Mouse (Mus musculus): ENCODE measurements at regions not wholly inside any gene's neighbourhood (a gene's known extent, or its start where the extent isn't known, plus 50 kb on each side); places are given as distances from the start of the nearest gene placed in this dataset.

GRCm38 (mm10) chr6:31190070-31190469 lies 208.5 kb upstream of the Mkln1 start:
- Histone ChIP-seq H3K9me3 (replicated peaks) (no peaks in the 10 kb centered on the region), H3K27me3 (replicated peaks) (no peaks in the 10 kb centered on the region), H3K4me2 (no peak overlapping the region), H3K36me3 (no peaks in the 10 kb centered on the region), H3K9ac (replicated peaks) (no peak overlapping the region), H3K4me3 (replicated peaks) (no peak overlapping the region), H3K4me1 (no peaks in the 10 kb centered on the region), H3K27ac (replicated peaks) (no peak overlapping the region)
- no peak for ATAC-seq (ENCODE audit: low FRiP score)
- 83% methylated on average over 5 of the region's 5 CpGs for WGBS

GRCm38 (mm10) chr6:31190628-31191373 lies 207.7 kb upstream of the Mkln1 start:
- Histone ChIP-seq H3K36me3 (no peaks in the 10 kb centered on the region), H3K27me3 (replicated peaks) (no peaks in the 10 kb centered on the region), H3K9ac (replicated peaks) (no peak overlapping the region), H3K9me3 (replicated peaks) (no peaks in the 10 kb centered on the region), H3K4me2 (0 out of 2 replicates have a peak overlapping the region, but pooled peaks have one; percentile 5), H3K27ac (replicated peaks) (no peak overlapping the region), H3K4me1 (no peaks in the 10 kb centered on the region), H3K4me3 (replicated peaks) (no peak overlapping the region)
- WGBS = 52% methylated on average over 5 of the region's 5 CpGs
- ATAC-seq (ENCODE audit: low FRiP score) = no peak

- Histone ChIP-seq H3K4me2 (no peak overlapping the region), H3K4me1 (no peaks in the 10 kb centered on the region), H3K27ac (replicated peaks) (no peak overlapping the region), H3K9ac (replicated peaks) (no peak overlapping the region), H3K4me3 (replicated peaks) (no peak overlapping the region), H3K36me3 (no peaks in the 10 kb centered on the region), H3K27me3 (replicated peaks) (no peaks in the 10 kb centered on the region), H3K9me3 (replicated peaks) (no peaks in the 10 kb centered on the region)
- 87% methylated on average over 14 of the region's 14 CpGs for WGBS
- ATAC-seq (ENCODE audit: low FRiP score) = no peak
These were observed 207.0 kb upstream of the Mkln1 start for GRCm38 (mm10) chr6:31191577-31191976.

- WGBS = 85% methylated on average over 4 of the region's 4 CpGs
- Histone ChIP-seq H3K9ac (replicated peaks) (no peak overlapping the region), H3K4me2 (no peak overlapping the region), H3K9me3 (replicated peaks) (no peaks in the 10 kb centered on the region), H3K4me3 (replicated peaks) (no peak overlapping the region), H3K27me3 (replicated peaks) (no peaks in the 10 kb centered on the region), H3K4me1 (no peaks in the 10 kb centered on the region), H3K36me3 (no peaks in the 10 kb centered on the region), H3K27ac (replicated peaks) (no peak overlapping the region)
- no peak for ATAC-seq (ENCODE audit: low FRiP score)
These were observed 206.3 kb upstream of the Mkln1 start for GRCm38 (mm10) chr6:31192197-31192596.

GRCm38 (mm10) chr6:31193202-31193601 lies 205.3 kb upstream of the Mkln1 start:
- H3K4me2 ChIP-seq = no peak overlapping the region
- H3K9me3 ChIP-seq (replicated peaks) = no peaks in the 10 kb centered on the region
- ATAC-seq (ENCODE audit: low FRiP score) = no peak
- WGBS = 86% methylated on average over 5 of the region's 5 CpGs
- no peak overlapping the region for H3K27ac ChIP-seq (replicated peaks)
- no peaks in the 10 kb centered on the region for H3K27me3 ChIP-seq (replicated peaks)
- H3K4me1 ChIP-seq = no peaks in the 10 kb centered on the region
- no peak overlapping the region for H3K9ac ChIP-seq (replicated peaks)
- no peaks in the 10 kb centered on the region for H3K36me3 ChIP-seq
- H3K4me3 ChIP-seq (replicated peaks) = no peak overlapping the region

- Histone ChIP-seq H3K9ac (replicated peaks) (no peak overlapping the region), H3K27me3 (replicated peaks) (no peaks in the 10 kb centered on the region), H3K27ac (replicated peaks) (no peak overlapping the region), H3K4me1 (no peaks in the 10 kb centered on the region), H3K36me3 (no peaks in the 10 kb centered on the region), H3K4me3 (replicated peaks) (no peak overlapping the region), H3K9me3 (replicated peaks) (no peaks in the 10 kb centered on the region), H3K4me2 (no peak overlapping the region)
- no peak for ATAC-seq (ENCODE audit: low FRiP score)
- 70% methylated on average over 4 of the region's 4 CpGs for whole genome bisulfite sequencing
These were observed 200.8 kb upstream of the Mkln1 start for GRCm38 (mm10) chr6:31197631-31198338.

- WGBS = 81% methylated on average over 8 of the region's 8 CpGs
- no peak overlapping the region for H3K4me3 ChIP-seq (replicated peaks)
These were observed 200.2 kb upstream of the Mkln1 start for GRCm38 (mm10) chr6:31198340-31198739.

GRCm38 (mm10) chr6:31200705-31201104 lies 197.8 kb upstream of the Mkln1 start:
- WGBS = 91% methylated on average over 3 of the region's 3 CpGs
- no peak for ATAC-seq (ENCODE audit: low FRiP score)
- no peak overlapping the region for H3K9ac ChIP-seq (replicated peaks)

More at GRCm38 (mm10) chr6:31198340-31198739, 200.2 kb upstream of the Mkln1 start:
- H3K9ac ChIP-seq (replicated peaks) = no peak overlapping the region
- H3K4me1 ChIP-seq = no peaks in the 10 kb centered on the region
- no peaks in the 10 kb centered on the region for H3K27me3 ChIP-seq (replicated peaks)
- ATAC-seq (ENCODE audit: low FRiP score) = no peak
- no peak overlapping the region for H3K27ac ChIP-seq (replicated peaks)
- H3K4me2 ChIP-seq = no peak overlapping the region
- H3K36me3 ChIP-seq = no peaks in the 10 kb centered on the region
- no peaks in the 10 kb centered on the region for H3K9me3 ChIP-seq (replicated peaks)

GRCm38 (mm10) chr6:31201375-31201972 lies 197.1 kb upstream of the Mkln1 start:
- no peak for ATAC-seq (ENCODE audit: low FRiP score)
- H3K27me3 ChIP-seq (replicated peaks) = no peaks in the 10 kb centered on the region
- WGBS = 90% methylated on average over 4 of the region's 4 CpGs

More at GRCm38 (mm10) chr6:31200705-31201104, 197.8 kb upstream of the Mkln1 start:
- Histone ChIP-seq H3K27me3 (replicated peaks) (no peaks in the 10 kb centered on the region), H3K4me1 (no peaks in the 10 kb centered on the region), H3K4me2 (no peak overlapping the region), H3K4me3 (replicated peaks) (no peak overlapping the region), H3K27ac (replicated peaks) (no peak overlapping the region), H3K36me3 (no peaks in the 10 kb centered on the region), H3K9me3 (replicated peaks) (no peaks in the 10 kb centered on the region)

GRCm38 (mm10) chr6:31202594-31202993 lies 195.9 kb upstream of the Mkln1 start:
- H3K9me3 ChIP-seq (replicated peaks) = no peaks in the 10 kb centered on the region
- no peaks in the 10 kb centered on the region for H3K36me3 ChIP-seq
- no peaks in the 10 kb centered on the region for H3K27me3 ChIP-seq (replicated peaks)
- no peak overlapping the region for H3K27ac ChIP-seq (replicated peaks)
- H3K9ac ChIP-seq (replicated peaks) = no peak overlapping the region
- H3K4me1 ChIP-seq = no peaks in the 10 kb centered on the region
- H3K4me2 ChIP-seq = no peak overlapping the region
- H3K4me3 ChIP-seq (replicated peaks) = no peak overlapping the region
- no peak for ATAC-seq (ENCODE audit: low FRiP score)

More at GRCm38 (mm10) chr6:31201375-31201972, 197.1 kb upstream of the Mkln1 start:
- no peak overlapping the region for H3K9ac ChIP-seq (replicated peaks)
- H3K4me2 ChIP-seq = no peak overlapping the region
- no peak overlapping the region for H3K4me3 ChIP-seq (replicated peaks)
- H3K36me3 ChIP-seq = no peaks in the 10 kb centered on the region
- no peak overlapping the region for H3K27ac ChIP-seq (replicated peaks)
- H3K4me1 ChIP-seq = no peaks in the 10 kb centered on the region
- no peaks in the 10 kb centered on the region for H3K9me3 ChIP-seq (replicated peaks)

GRCm38 (mm10) chr6:31204434-31204833 lies 194.1 kb upstream of the Mkln1 start:
- H3K4me2 ChIP-seq = no peak overlapping the region
- WGBS = 91% methylated on average over 3 of the region's 3 CpGs
- H3K36me3 ChIP-seq = no peaks in the 10 kb centered on the region
- no peak overlapping the region for H3K4me3 ChIP-seq (replicated peaks)
- no peak for ATAC-seq (ENCODE audit: low FRiP score)
- H3K27ac ChIP-seq (replicated peaks) = no peak overlapping the region
- no peaks in the 10 kb centered on the region for H3K9me3 ChIP-seq (replicated peaks)
- no peaks in the 10 kb centered on the region for H3K4me1 ChIP-seq
- H3K27me3 ChIP-seq (replicated peaks) = no peaks in the 10 kb centered on the region
- H3K9ac ChIP-seq (replicated peaks) = no peak overlapping the region

GRCm38 (mm10) chr6:31204839-31205238 lies 193.7 kb upstream of the Mkln1 start:
- no peak for ATAC-seq (ENCODE audit: low FRiP score)
- 88% methylated on average over 4 of the region's 4 CpGs for WGBS

More at GRCm38 (mm10) chr6:31204839-31205238, 193.7 kb upstream of the Mkln1 start:
- Histone ChIP-seq H3K9me3 (replicated peaks) (no peaks in the 10 kb centered on the region), H3K4me1 (no peaks in the 10 kb centered on the region), H3K27me3 (replicated peaks) (no peaks in the 10 kb centered on the region), H3K36me3 (no peaks in the 10 kb centered on the region), H3K27ac (replicated peaks) (no peak overlapping the region), H3K4me3 (replicated peaks) (no peak overlapping the region), H3K4me2 (no peak overlapping the region), H3K9ac (replicated peaks) (no peak overlapping the region)

All from neural tube, embryonic 15.5 days (tissue).